Mouse (Mus musculus) thymus, adult 18-20 months (tissue): ENCODE measurements around the gene Nkx6-1.

Experiments
- DNase-seq, 2 experiments: peaks; one replicate each; pipeline ENCODE4 v3.0.0; 2022; ENCODE audit warnings: mixed read lengths in 2 of 2

The Nkx6-1 gene

GRCm38 (mm10) chr5:101658188-101658983 is 6.4 kb downstream of the Nkx6-1 start:
- no peak for DNase-seq

- DNase-seq, result no peak
These were observed 7.1 kb downstream of the Nkx6-1 start for GRCm38 (mm10) chr5:101657698-101658097.

GRCm38 (mm10) chr5:101656107-101656506 is 8.7 kb downstream of the Nkx6-1 start:
- no peak for DNase-seq

- DNase-seq, result no peak
These were observed 9.4 kb downstream of the Nkx6-1 start for GRCm38 (mm10) chr5:101655418-101655817.

- DNase-seq, result no peak
These were observed 16.8 kb downstream of the Nkx6-1 start for GRCm38 (mm10) chr5:101647726-101648686.

- DNase-seq, result no peak
These were observed 17.7 kb downstream of the Nkx6-1 start for GRCm38 (mm10) chr5:101646961-101647575.

- DNase-seq, result no peak
These were observed 19.7 kb downstream of the Nkx6-1 start for GRCm38 (mm10) chr5:101645071-101645470.

- DNase-seq, result no peak
These were observed 26.7 kb downstream of the Nkx6-1 start for GRCm38 (mm10) chr5:101638101-101638500.
